Mouse (Mus musculus) small intestine, adult 10 weeks (tissue): ENCODE results near the gene Mks1. TPM values are rescaled to one million over a fixed set of nuclear protein-coding genes. Genes with fewer than 3 reads are reported as not detected.

Source experiments
- polyA plus RNA-seq: library from polyadenylated mRNA; stranded (reverse); fragments of 350-450 nt; fragmentation: Illumina TruSeq; extraction: RNeasy Lipid Tissue Mini Kit (QIAGEN cat#74804); gene quantifications from one replicate; pipeline ENCODE4 v1.2.3, GENCODE M21; 2014; ENCODE audit warnings: low replicate concordance

Gene Mks1
- polyA plus RNA-seq = 0.63 TPM

DNA sequence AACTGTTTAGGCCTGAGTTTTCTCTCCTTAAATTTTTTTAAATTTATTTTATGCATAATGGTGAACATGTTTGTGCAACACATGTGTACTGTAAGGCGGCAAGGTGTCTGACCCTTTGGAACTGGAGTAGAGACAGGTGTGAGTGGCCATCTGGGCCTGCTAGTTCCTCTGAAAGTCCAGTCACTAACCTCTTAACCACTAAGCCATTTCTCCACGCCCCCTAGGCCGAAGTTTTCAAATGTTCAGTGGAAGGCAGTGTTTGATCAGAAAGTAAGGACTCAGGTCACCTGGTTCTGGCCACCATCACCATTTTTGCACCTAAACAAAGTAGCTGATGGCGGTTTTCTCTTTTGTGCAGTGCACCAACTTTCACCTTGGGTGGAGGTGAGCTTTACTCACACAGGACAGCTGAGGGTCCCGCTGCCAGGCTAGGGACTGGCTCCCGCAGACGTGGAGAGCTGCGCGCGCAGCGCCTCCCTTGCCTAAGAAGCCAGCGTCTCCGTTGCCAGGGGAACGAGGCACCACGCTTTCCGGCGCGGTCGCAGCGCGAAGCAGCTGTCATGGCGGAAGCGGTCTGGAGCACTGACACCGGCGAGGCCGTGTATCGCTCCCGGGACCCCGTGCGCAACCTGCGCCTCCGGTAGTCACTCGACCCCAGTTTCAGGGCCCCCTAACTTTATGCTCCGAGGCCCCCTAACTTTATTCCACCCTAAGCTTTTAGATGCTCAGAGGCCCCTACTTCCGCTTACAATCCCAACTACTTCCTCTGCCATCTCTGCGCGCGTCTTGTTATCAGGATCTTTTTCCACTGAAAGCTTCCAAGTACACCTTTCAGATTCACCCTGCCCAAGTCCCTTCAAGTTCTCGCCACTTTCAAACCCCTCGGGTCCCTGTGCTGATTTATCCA, at the start of gene Mks1:
Gene Mks1 (plus strand): TSS at position 526 of the 907 bp plus-strand sequence.

DNA sequence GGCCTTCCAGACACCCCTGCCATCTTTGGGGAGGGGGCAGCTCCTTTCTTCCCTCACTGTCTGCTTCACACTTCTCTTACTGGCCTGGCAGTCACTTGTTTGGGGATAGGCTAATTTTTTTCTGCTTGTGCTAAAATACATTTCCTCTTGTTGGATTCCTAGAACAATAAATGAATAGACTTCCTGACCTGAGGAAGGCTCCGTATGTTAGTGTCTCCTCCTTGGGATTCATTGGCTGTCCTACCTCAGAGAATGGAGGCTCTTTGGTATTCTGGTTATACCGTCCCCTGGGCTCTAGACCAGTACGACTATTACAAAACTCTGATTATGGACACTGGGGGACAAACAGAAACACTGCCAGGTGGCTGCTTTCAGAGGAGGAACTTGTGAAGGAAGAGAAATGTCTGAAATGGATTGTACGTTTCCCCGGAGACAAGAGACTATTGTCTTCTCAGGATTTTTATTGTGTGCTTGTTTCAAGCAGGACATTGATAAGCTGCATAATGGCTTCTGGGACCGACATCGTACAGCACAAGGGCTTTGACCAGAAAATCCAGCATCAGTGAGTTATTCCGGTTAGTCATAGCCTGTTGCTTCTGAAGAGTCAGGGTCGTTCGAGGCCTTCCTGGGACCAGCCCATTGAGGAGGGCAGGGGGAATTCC, 24.6 kb upstream of the Mks1 start, which contains the start of gene Lpo:
Gene Lpo (minus strand): TSS at position 51 of the 662 bp plus-strand sequence.

DNA sequence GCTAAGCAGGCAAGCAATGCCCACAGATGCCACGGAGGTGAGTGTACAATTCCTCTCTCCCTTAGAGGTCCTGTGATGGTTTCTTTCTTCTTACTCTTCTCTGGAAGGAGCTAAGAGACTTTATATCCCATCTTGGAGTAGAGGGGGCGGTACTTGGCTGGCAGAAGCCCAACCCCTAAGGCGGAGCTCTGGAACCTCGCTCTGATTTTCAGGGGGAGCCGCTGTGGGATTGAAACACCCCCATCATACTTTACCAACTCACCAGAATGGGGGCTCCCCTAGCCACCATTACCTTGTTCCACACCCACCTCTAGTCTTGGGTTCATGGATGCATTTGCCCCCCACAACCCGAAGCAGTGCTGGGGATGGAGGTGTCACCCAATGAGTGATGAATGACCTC, 22.4 kb downstream of the Mks1 start, which contains the start of gene Epx:
Gene Epx (minus strand): TSS at position 101 of the 400 bp plus-strand sequence.

DNA sequence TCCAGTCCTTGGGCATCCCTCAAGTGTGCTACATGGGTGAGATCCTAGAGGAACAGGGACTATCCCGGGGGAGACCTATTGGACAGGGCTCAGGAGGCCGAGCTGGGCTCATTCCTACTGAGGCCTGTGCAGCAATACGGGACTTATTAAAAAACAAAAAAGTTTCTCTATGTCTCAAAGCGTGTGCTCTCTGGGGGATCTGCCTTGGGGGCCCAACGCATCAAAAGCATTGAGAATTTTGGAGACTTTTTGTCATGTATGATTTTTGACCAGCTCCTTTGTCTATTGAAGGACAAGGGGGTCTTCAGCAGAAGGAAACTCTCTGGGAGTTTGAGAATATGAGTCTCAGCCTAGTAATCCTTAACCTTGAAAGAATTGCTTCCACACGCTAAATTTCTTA, 39.2 kb downstream of the Mks1 start, which contains the start of gene Olfr462:
Gene Olfr462 (minus strand): TSS at position 101 of the 400 bp plus-strand sequence.

DNA sequence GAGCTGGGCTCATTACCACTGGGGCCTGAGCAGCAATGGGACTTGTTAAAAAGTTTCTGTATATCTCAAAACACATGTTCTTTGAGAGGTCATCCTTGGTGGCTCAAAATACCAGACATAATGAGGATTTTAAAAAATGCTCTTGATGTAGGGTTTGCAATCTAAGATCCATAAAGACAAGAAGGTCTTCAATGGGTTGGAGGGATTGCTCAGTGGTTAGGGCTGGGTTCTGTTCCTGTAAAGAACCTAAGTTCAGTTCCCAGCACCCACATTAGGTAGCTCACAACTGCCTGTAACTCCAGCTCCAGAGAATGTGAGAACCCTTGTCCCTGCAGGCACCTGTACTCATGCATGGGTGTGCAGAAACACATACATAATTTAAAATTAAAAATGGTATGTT, 44.3 kb downstream of the Mks1 start, which contains the start of gene Olfr463:
Gene Olfr463 (minus strand): TSS at position 101 of the 400 bp plus-strand sequence.

Other genes with a start within 250 kb of the Mks1 start
- gene Hsf5, start 236.1 kb upstream of the Mks1 start, polyA plus RNA-seq = 1.8 TPM
- gene Rnf43, start 190.5 kb upstream of the Mks1 start, polyA plus RNA-seq = 12.7 TPM
- 6.7 TPM for gene Supt4a, start 115.7 kb upstream of the Mks1 start, polyA plus RNA-seq
- gene Tspoap1, start 92.7 kb upstream of the Mks1 start, polyA plus RNA-seq = not detected
- gene Mpo, start 59.6 kb upstream of the Mks1 start, polyA plus RNA-seq = not detected
- gene Lpo, start 24.9 kb upstream of the Mks1 start, polyA plus RNA-seq = not detected
- gene Epx, start 22.3 kb downstream of the Mks1 start, polyA plus RNA-seq = not detected
- gene Olfr462, start 39.1 kb downstream of the Mks1 start, polyA plus RNA-seq = not detected
- not detected for gene Olfr463, start 44.2 kb downstream of the Mks1 start, polyA plus RNA-seq
- gene Olfr464, start 67.8 kb downstream of the Mks1 start, polyA plus RNA-seq = not detected
- 110 TPM for gene Dynll2, start 134.3 kb downstream of the Mks1 start, polyA plus RNA-seq
- 804 TPM for gene Srsf1, start 194.2 kb downstream of the Mks1 start, polyA plus RNA-seq
- 76.0 TPM for gene Vezf1, start 215.1 kb downstream of the Mks1 start, polyA plus RNA-seq
- gene Cuedc1, start 244.8 kb downstream of the Mks1 start, polyA plus RNA-seq = 0.59 TPM